Mouse (Mus musculus): Measurements from ENCODE around the gene Gm3629.
"Not testable (repeated sequence)": the region's sequence is repeated elsewhere in the genome, so short reads cannot be mapped to it uniquely, and the experiment has no call there.

Gm3629 gene

DNA sequence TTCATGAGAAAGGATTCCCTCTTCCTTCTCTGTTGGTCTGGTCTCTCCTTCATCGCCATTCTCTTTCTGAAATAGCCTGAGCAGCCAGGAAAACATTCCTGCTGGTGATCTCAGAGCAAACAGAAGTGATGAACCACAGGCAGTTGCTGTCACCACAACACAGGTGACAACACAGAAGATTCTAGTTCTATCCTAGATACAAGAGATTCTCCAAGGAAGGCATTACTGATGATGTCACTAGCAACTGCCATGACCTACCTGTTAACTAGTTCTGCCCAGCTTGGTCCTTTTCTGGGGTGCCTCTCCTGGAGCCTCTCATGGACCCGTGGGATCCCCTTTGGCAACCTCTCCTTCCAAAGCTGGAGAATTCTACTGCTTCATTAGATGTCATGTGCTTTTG is at the start of gene Gm3629:
TSS of gene Gm3629 (minus strand) at position 101 of the 400 bp plus-strand sequence.
- not testable (repeated sequence) for ATAC-seq (ENCODE audit: insufficient number of reproducible peaks, low FRiP score, low TSS enrichment)

DNA sequence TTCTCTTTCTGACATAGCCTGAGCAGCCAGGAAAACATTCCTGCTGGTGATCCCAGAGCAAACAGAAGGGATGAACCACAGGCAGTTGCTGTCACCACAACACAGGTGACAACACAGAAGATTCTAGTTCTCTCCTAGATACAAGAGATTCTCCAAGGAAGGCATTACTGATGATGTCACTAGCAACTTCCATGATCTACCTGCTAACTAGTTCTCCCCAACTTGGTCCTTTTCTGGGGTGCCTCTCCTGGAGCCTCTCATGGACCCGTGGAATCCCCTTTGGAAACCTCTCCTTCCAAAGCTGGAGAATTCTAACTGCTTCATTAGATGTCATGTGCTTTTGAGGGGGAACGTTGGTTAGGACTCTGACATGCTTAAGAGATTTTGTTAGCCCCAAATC is 31.9 kb upstream of the Gm3629 start, which contains the start of gene Gm3460:
TSS of gene Gm3460 (minus strand) at position 101 of the 400 bp plus-strand sequence.
- ATAC-seq (ENCODE audit: insufficient number of reproducible peaks, low FRiP score, low TSS enrichment) = not testable (repeated sequence)

GRCm38 (mm10) chr14:6606436-6606835 is 16.0 kb upstream of the Gm3629 start:
- not testable (repeated sequence) for ATAC-seq (ENCODE audit: insufficient number of reproducible peaks, low FRiP score, low TSS enrichment)

GRCm38 (mm10) chr14:6605004-6605403 is 14.6 kb upstream of the Gm3629 start:
- not testable (repeated sequence) for ATAC-seq (ENCODE audit: insufficient number of reproducible peaks, low FRiP score, low TSS enrichment)

GRCm38 (mm10) chr14:6604551-6604950 is 14.1 kb upstream of the Gm3629 start:
- not testable (repeated sequence) for ATAC-seq (ENCODE audit: insufficient number of reproducible peaks, low FRiP score, low TSS enrichment)

DNA sequence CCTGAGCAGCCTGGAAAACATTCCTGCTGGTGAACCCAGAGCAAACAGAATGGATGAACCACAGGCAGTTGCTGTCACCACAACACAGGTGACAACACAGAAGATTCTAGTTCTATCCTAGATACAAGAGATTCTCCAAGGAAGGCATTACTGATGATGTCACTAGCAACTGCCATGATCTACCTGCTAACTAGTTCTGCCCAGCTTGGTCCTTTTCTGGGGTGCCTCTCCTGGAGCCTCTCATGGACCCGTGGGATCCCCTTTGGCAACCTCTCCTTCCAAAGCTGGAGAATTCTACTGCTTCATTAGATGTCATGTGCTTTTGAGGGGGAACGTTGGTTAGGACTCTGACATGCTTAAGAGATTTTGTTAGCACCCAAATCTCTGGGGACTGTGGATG is 53.2 kb downstream of the Gm3629 start, which contains the start of gene Gm8356:
TSS of gene Gm8356 (minus strand) at position 101 of the 400 bp plus-strand sequence.
- ATAC-seq (ENCODE audit: insufficient number of reproducible peaks, low FRiP score, low TSS enrichment) = not testable (repeated sequence)
